Mouse (Mus musculus): ENCODE results near the gene Gmfb. TPM values are rescaled to one million over a fixed set of nuclear protein-coding genes. Genes with fewer than 3 reads are reported as not detected.

Gene Gmfb
- polyA plus RNA-seq, 1 experiment from 2014 or later = 76.1 TPM

DNA sequence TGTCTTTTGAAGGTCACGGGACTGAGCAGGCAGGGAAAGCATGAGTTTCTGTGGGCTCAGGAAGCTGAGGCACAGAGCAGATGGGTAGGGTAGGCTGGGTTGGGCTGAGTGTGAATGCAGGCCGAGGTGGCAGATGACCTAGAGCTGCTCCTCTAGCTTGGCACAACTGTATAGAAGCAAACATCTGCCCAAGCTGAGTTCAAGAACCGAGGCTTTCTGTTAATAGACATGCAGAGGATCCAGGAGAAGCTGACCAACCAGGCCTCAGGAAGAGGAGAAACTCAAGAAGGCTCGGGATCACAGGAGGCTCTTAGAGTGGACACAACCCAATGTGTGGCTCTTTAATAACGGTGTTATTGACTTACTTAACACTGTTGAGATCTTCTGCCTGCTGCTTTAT, 15.9 kb downstream of the Gmfb start:
- Histone ChIP-seq H3K9ac (replicated peaks; ENCODE audit: low read length) (no peak overlapping the region), H3K9me3 (ENCODE audit: low read length) (no peaks in the 10 kb centered on the region), H3K4me2 (replicated peaks; ENCODE audit: low read depth, low read length) (no peak overlapping the region), H3K27ac (ENCODE audit: low read length) (no peak overlapping the region), H3K27me3 (ENCODE audit: insufficient read depth, low read length) (no peaks in the 10 kb centered on the region), H3K36me3 (ENCODE audit: insufficient read depth, low read length) (peaks cover 16% of the 10 kb centered on the region; the same call in 1 of the 2 replicates), H3K4me1 (ENCODE audit: insufficient read depth, low read length) (no peaks in the 10 kb centered on the region), H3K4me3 (ENCODE audit: low read length) (no peak overlapping the region)
- ATAC-seq (ENCODE audit: low FRiP score, low TSS enrichment) = no peak
- 81% methylated on average over 5 of the region's 5 CpGs for WGBS

DNA sequence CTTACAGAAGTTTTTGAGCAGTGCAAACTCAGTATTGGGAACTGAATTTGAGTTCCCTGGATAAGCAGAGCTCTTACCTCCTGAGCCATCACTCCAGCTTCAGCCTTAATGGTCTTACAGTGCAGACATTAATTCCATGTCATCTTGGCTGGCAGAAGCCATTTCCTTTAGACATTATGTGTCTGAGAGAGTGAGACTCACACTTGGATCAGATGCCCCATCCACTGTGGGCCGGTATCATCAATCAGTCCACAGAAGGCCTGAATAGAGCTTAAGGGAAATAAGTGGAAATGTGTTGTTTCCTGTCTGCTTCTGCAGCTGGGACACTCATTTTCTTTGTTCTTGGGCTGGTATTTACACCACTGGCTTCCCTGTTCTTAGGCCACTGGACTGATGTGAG, 18.3 kb downstream of the Gmfb start:
- no peaks in the 10 kb centered on the region for H3K4me1 ChIP-seq (ENCODE audit: insufficient read depth, low read length)
- no peak for ATAC-seq (ENCODE audit: low FRiP score, low TSS enrichment)
- H3K27me3 ChIP-seq (ENCODE audit: insufficient read depth, low read length) = no peaks in the 10 kb centered on the region
- H3K36me3 ChIP-seq (ENCODE audit: insufficient read depth, low read length) = no peaks in the 10 kb centered on the region; the same call in none of the 2 replicates
- H3K9me3 ChIP-seq (ENCODE audit: low read length) = no peaks in the 10 kb centered on the region
- no peak overlapping the region for H3K27ac ChIP-seq (ENCODE audit: low read length)
- H3K4me3 ChIP-seq (ENCODE audit: low read length) = no peak overlapping the region
- no peak overlapping the region for H3K9ac ChIP-seq (replicated peaks; ENCODE audit: low read length)
- 94% methylated on average over 1 of the region's 1 CpGs for WGBS
- no peak overlapping the region for H3K4me2 ChIP-seq (replicated peaks; ENCODE audit: low read depth, low read length)

DNA sequence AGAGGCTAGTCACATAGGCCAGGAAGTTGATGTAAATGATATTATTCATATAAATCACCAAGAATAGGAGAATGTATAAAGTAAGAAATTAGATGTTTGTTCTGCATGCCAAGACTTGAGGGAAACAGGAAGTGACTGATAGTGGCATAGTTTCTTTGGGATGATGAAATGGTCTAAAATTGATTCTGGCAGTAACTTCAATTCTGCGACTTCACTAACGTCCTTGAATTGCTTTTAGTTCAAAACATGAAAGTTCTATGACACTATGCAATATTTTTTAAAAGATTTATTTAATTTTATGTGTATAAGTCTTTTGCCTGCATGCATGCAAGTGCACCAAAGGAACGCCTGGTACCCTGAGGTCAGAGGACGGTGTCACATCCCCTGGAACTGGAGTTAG, 18.8 kb downstream of the Gmfb start:
- Histone ChIP-seq H3K9ac (replicated peaks; ENCODE audit: low read length) (no peak overlapping the region), H3K36me3 (ENCODE audit: insufficient read depth, low read length) (no peaks in the 10 kb centered on the region; the same call in none of the 2 replicates), H3K4me3 (ENCODE audit: low read length) (no peak overlapping the region), H3K4me1 (ENCODE audit: insufficient read depth, low read length) (no peaks in the 10 kb centered on the region), H3K9me3 (ENCODE audit: low read length) (no peaks in the 10 kb centered on the region), H3K4me2 (replicated peaks; ENCODE audit: low read depth, low read length) (no peak overlapping the region), H3K27me3 (ENCODE audit: insufficient read depth, low read length) (no peaks in the 10 kb centered on the region), H3K27ac (ENCODE audit: low read length) (no peak overlapping the region)
- 83% methylated on average over 4 of the region's 4 CpGs for WGBS
- no peak for ATAC-seq (ENCODE audit: low FRiP score, low TSS enrichment)

DNA sequence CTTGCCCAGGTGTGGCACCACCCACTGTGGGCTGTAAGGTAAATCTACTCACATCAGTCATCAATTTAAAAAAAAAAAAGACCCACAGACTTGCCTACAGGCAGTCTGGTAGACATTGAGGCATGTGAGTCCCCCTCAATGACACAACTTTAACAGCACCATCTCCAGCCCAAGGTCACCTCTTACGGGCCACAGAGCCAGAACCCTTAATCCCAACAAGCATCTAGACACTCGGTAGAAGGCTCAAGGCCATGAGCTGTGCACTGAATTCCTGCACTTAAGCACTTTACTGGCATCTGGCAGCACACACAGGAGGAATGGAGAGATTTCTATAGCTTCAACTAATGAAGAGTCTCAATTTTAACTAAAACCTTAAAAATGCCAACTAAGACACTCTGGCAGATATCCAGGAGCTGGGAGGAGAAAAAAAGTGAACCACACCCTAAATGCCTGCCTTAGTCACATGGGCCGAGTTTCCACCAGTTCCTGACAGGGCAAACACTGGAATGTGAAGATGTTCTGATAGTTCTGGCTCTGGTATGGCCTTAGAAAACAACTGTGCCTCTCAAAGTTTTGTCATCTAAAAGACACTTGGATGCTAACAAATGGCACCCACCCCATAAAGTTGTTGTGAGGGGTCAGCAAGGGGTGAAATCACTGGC, 21.2 kb downstream of the Gmfb start:
- Histone ChIP-seq H3K27ac (ENCODE audit: low read length) (no peak overlapping the region), H3K4me3 (ENCODE audit: low read length) (no peak overlapping the region), H3K9ac (replicated peaks; ENCODE audit: low read length) (no peak overlapping the region), H3K9me3 (ENCODE audit: low read length) (no peaks in the 10 kb centered on the region), H3K4me2 (replicated peaks; ENCODE audit: low read depth, low read length) (no peak overlapping the region), H3K4me1 (ENCODE audit: insufficient read depth, low read length) (no peaks in the 10 kb centered on the region), H3K36me3 (ENCODE audit: insufficient read depth, low read length) (no peaks in the 10 kb centered on the region; the same call in none of the 2 replicates), H3K27me3 (ENCODE audit: insufficient read depth, low read length) (no peaks in the 10 kb centered on the region)
- no peak for ATAC-seq (ENCODE audit: low FRiP score, low TSS enrichment)
- WGBS = 75% methylated on average over 3 of the region's 3 CpGs

DNA sequence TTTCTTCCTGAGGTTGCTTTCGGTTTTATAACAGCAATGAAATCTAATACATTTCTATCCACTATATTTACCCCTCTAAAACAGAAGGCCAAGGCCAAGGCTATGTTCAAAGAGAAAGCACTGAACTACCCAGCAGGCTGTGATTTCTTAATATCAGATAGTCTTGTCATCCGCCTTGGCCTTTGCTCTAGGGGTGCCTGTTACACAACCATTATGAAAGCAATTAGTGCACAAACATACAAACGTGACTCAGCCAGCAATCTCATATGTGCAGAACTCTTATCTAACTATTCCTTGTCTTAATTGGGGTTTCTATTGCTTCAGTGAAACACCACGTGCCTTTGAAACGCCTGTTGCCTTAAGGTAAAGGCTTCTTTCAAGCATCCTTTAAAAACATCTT, 27.9 kb downstream of the Gmfb start:
- ATAC-seq (ENCODE audit: low FRiP score, low TSS enrichment) = no peak
- Histone ChIP-seq H3K36me3 (ENCODE audit: insufficient read depth, low read length) (no peaks in the 10 kb centered on the region; the same call in 1 of the 2 replicates), H3K4me2 (replicated peaks; ENCODE audit: low read depth, low read length) (no peak overlapping the region), H3K27ac (ENCODE audit: low read length) (no peak overlapping the region), H3K4me1 (ENCODE audit: insufficient read depth, low read length) (no peaks in the 10 kb centered on the region), H3K9me3 (ENCODE audit: low read length) (no peaks in the 10 kb centered on the region), H3K27me3 (ENCODE audit: insufficient read depth, low read length) (no peaks in the 10 kb centered on the region), H3K9ac (replicated peaks; ENCODE audit: low read length) (no peak overlapping the region), H3K4me3 (ENCODE audit: low read length) (no peak overlapping the region)
- 90% methylated on average over 5 of the region's 5 CpGs for WGBS

DNA sequence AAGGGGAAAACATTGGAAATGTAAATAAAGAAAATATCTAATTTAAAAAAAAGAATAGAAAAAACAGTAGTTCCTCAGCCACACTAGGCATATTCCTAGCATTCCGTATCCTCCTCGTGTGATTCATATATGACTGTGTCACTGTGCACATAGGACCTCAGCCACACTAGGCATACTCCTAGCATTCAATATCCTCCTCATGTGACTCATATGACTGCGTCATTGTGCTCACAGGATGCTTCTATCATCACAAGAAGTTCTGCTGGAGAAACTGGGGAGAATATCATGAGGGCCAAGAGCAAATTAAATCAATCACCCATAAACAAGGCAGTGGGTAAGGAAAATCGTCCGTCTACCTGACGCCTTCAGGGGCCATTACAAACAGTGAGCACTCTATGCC, 31.3 kb downstream of the Gmfb start:
- 86% methylated on average over 6 of the region's 6 CpGs for WGBS
- no peaks in the 10 kb centered on the region for H3K36me3 ChIP-seq (ENCODE audit: insufficient read depth, low read length)
- no peaks in the 10 kb centered on the region for H3K9me3 ChIP-seq (ENCODE audit: low read length)
- no peak overlapping the region for H3K4me3 ChIP-seq (ENCODE audit: low read length)
- no peak for ATAC-seq (ENCODE audit: low FRiP score, low TSS enrichment)
- no peaks in the 10 kb centered on the region for H3K27me3 ChIP-seq (ENCODE audit: insufficient read depth, low read length)
- H3K4me1 ChIP-seq (ENCODE audit: insufficient read depth, low read length) = peaks cover 14% of the 10 kb centered on the region
- H3K9ac ChIP-seq (replicated peaks; ENCODE audit: low read length) = no peak overlapping the region
- H3K27ac ChIP-seq (ENCODE audit: low read length) = no peak overlapping the region
- H3K4me2 ChIP-seq (replicated peaks; ENCODE audit: low read depth, low read length) = no peak overlapping the region

DNA sequence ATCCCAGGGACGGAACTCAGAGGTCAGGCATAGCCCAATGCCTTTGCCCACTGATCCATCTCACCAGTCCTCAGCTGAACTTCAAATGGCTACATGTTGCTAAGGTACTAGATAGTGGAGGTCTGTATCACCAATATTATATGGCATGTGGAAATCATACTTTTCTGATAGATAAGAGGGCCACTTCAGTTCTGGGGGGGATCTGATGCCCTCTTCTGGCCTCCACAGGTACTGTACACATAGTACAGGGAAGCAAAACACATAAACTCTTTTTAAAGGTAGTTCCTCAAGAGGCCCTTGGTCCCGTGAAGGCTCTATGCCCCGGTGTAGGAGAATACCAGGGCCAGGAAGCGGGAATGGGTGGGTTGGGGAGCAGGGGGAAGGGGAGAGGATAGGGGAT, 31.7 kb downstream of the Gmfb start:
- no peak for ATAC-seq (ENCODE audit: low FRiP score, low TSS enrichment)
- WGBS = 84% methylated on average over 4 of the region's 4 CpGs

DNA sequence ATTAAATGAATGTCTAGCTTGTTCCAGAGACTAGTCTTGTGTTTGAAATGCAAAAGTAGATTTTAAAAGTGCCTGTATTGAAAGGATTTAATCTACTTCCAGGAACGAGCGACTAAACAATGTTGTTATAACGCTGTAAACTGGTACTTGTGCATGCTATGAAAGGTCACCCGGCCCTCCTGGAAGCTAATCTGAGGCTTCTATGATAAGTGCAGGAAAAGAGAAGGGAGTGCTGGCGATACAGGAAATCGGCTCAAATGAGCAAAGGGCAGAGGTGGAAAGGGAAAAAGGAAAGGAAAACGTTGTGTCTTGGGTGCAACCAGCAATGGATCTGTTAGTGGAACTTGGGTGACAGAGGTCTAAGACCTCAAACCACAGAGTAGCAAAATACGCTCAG, 33.5 kb downstream of the Gmfb start:
- Histone ChIP-seq H3K36me3 (ENCODE audit: insufficient read depth, low read length) (0 out of 2 replicates have a peak, but pooled peaks cover 4% of the 10 kb centered on the region), H3K9ac (replicated peaks; ENCODE audit: low read length) (peak overlapping the region; percentile 97), H3K4me3 (ENCODE audit: low read length) (peak overlapping the region; percentile 90), H3K4me1 (ENCODE audit: insufficient read depth, low read length) (peaks cover 14% of the 10 kb centered on the region), H3K27ac (ENCODE audit: low read length) (peak overlapping the region; percentile 72), H3K9me3 (ENCODE audit: low read length) (no peaks in the 10 kb centered on the region), H3K4me2 (replicated peaks; ENCODE audit: low read depth, low read length) (peak overlapping the region; percentile 47), H3K27me3 (ENCODE audit: insufficient read depth, low read length) (no peaks in the 10 kb centered on the region)
- no peak for ATAC-seq (ENCODE audit: low FRiP score, low TSS enrichment)
- WGBS = 23% methylated on average over 8 of the region's 8 CpGs

More for the DNA sequence above, 31.7 kb downstream of the Gmfb start:
- Histone ChIP-seq H3K4me1 (ENCODE audit: insufficient read depth, low read length) (peaks cover 14% of the 10 kb centered on the region), H3K4me3 (ENCODE audit: low read length) (no peak overlapping the region), H3K27me3 (ENCODE audit: insufficient read depth, low read length) (no peaks in the 10 kb centered on the region), H3K9ac (replicated peaks; ENCODE audit: low read length) (no peak overlapping the region), H3K4me2 (replicated peaks; ENCODE audit: low read depth, low read length) (no peak overlapping the region), H3K27ac (ENCODE audit: low read length) (no peak overlapping the region), H3K9me3 (ENCODE audit: low read length) (no peaks in the 10 kb centered on the region), H3K36me3 (ENCODE audit: insufficient read depth, low read length) (no peaks in the 10 kb centered on the region)

DNA sequence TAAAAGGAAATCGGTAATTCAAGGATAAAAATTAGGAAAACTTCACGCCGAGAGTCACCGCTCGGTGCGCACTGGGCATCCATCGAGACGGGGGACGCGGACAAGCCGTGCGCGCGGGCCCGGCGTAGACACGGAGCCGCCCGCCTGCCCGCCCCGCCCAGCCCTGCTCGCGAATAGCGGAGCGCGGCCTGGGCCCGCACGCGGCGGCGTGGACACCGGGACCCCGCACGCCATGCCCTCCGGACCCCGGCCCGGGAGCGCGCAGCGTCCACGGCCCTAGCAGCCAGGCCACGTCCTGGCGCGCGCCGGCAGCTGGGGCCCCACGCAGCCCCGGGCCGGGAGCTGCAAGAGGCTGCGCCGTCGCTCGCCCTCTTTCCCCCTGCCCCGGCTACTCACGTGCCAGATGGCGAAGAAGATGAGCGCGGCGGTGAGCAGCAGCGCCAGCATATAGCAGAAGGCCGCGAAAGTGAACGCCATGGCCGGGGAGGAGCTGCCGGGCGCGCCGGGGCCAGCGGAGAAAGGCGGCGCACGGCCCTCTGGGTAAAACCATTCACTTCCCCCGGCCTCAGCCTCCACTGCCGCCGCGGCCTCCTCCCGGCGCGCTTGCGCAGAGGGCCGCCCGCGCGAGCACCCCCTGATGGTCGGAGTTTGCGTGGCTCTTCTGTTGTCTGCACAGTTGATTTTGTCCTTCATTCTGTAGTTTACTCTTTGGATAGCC, 34.1 kb downstream of the Gmfb start, which contains the start of gene Cnih1:
Gene Cnih1 (minus strand): TSS at position 625 of the 718 bp plus-strand sequence.
- ATAC-seq (ENCODE audit: low FRiP score, low TSS enrichment) = peak; percentile 96
- peak within 1 kb of the TSS; percentile 90 for H3K4me3 ChIP-seq (ENCODE audit: low read length)
- H3K36me3 ChIP-seq (ENCODE audit: insufficient read depth, low read length) = 0 out of 2 replicates have a peak, but pooled peaks cover 4% of the 10 kb centered on the region
- no peaks in the 10 kb centered on the region for H3K9me3 ChIP-seq (ENCODE audit: low read length)
- no peaks in the 10 kb centered on the region for H3K27me3 ChIP-seq (ENCODE audit: insufficient read depth, low read length)
- peak within 1 kb of the TSS; percentile 79 for H3K4me2 ChIP-seq (replicated peaks; ENCODE audit: low read depth, low read length)
- WGBS = under 1% methylated on average over 73 of the region's 86 CpGs
- peak within 1 kb of the TSS; percentile 97 for H3K9ac ChIP-seq (replicated peaks; ENCODE audit: low read length)
- H3K4me1 ChIP-seq (ENCODE audit: insufficient read depth, low read length) = peaks cover 14% of the 10 kb centered on the region
- H3K27ac ChIP-seq (ENCODE audit: low read length) = peak within 1 kb of the TSS; percentile 97

DNA sequence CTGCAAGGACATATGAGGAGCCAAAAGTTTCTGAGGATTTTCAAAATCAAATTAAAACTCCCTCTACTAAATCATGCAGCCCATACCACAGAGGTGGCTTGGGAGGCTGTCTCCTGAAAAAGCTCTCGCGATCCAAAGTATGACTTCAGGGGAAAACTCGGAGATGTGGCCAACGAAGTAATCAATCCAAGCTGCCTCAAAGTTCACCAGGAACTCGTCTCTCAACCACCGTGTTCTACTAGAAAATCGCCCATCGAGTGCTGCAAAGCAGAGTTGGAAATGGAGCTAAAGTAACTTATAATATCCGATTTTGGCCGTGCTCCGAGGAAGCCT, 34.6 kb downstream of the Gmfb start:
- Histone ChIP-seq H3K9ac (replicated peaks; ENCODE audit: low read length) (peak overlapping the region; percentile 97), H3K36me3 (ENCODE audit: insufficient read depth, low read length) (0 out of 2 replicates have a peak, but pooled peaks cover 9% of the 10 kb centered on the region), H3K27ac (ENCODE audit: low read length) (peak overlapping the region; percentile 97), H3K9me3 (ENCODE audit: low read length) (no peaks in the 10 kb centered on the region), H3K27me3 (ENCODE audit: insufficient read depth, low read length) (no peaks in the 10 kb centered on the region), H3K4me2 (replicated peaks; ENCODE audit: low read depth, low read length) (peak overlapping the region; percentile 79), H3K4me1 (ENCODE audit: insufficient read depth, low read length) (peaks cover 14% of the 10 kb centered on the region), H3K4me3 (ENCODE audit: low read length) (peak overlapping the region; percentile 90)
- WGBS = 0% methylated on average over 11 of the region's 11 CpGs
- 0 out of 2 replicates have a peak, but pooled peaks have one; percentile 3 for ATAC-seq (ENCODE audit: low FRiP score, low TSS enrichment)
